Mouse (Mus musculus): Measurements from ENCODE around the gene Cryl1.

Gene Cryl1

DNA sequence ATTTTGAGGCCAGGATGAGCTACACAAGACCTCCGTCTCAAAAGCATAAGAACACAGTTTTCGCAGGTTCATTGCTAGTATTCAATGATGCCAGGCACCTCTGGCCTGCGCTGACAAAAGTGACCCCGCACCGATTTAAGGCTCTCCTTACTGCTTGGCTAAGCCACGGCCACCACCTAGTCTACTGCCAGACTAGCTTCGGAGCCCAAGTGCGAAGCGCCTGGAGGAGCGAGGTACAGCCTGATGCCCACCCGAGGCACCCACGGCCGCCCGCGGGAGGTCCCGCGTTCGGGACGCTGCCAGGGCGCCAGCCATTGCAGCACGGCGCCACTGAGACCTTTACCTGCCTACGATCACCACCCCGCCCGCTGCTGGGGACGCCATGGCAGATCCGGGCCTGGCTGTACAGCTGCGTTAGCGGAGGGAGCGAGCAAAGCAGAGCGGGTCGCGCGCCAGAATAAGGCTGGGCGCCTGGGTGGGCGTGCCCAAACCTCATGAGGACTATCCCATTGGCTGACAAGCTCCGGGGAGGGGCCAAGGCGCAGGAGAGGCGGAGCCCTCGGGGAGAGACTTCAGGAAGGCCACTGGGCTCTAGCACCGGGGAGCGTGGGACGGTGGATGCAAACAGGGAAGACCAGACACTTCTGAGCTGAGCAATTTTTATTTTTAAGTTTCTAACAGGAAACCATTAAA lies at the start of gene Cryl1:
Gene Cryl1 (minus strand): TSS at position 465 of the 693 bp plus-strand sequence.
- peak; percentile 88 to 92 for DNase-seq (ENCODE audit: low spot score in 2 of 2)

GRCm38 (mm10) chr14:57430451-57430850 lies 32.1 kb upstream of the Cryl1 start:
- no peak for DNase-seq (ENCODE audit: low spot score in 2 of 2)

- DNase-seq (ENCODE audit: low spot score in 2 of 2): no peak
Observed at GRCm38 (mm10) chr14:57424212-57424561, 25.9 kb upstream of the Cryl1 start.

DNA sequence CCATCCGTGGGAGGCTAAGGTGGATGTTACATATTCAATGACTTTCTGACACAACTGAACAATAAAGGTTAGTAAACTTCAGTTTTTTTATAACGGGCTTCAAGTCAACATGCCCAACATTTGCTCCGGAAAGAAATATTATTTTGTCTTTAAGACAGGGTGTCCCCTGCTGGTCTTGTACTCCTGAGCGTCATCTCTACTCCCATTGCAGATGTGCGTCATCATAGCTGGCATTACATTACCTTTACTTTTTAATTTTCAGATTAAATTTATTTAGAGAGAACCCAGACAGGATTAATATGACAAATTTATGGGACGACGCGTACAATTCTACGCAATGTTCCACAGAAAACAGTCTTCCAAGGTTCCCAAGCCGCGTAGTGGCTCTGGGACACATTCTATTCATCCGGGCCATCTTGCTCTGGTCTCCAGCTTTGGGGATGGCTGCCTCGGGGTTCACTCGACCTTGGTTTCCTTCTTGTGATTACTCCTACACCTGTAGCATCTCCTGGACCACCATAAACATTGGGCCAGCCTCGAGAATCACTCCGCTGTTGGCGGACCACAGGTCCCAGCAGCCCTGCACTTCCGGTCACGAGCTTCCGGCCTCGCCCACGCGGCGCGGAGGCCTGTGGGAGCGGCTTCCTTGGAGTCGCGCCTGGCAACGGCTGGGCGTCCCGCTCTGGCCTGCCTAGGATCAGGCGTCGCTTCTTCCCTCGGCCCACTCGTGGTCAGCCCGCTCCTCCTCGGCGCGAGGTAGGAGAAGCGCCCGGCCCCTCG lies 25.3 kb upstream of the Cryl1 start, which contains the start of gene Ift88:
Gene Ift88 (plus strand): TSS at position 631 of the 780 bp plus-strand sequence.
- DNase-seq (ENCODE audit: low spot score in 2 of 2): peak; percentile 87 to 93

DNA sequence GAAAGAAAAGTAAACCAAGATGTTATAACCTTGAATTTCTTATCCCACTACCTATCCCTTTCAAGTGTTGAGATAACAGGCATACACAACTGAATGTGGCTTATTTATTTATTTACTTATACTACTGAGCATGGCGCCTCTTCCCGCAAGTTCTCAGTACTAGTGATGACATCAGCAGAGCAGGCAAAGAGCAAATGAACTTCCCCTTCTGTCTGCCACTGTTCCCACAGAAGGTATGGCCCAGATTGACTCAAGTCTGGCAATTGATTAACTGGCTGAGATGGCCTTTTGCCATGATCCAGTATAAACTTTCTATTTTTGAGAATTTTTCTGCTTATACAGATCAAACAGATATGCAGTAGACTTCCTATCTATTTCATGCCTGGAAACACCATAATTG lies 18.9 kb upstream of the Cryl1 start:
- DNase-seq (ENCODE audit: low spot score in 2 of 2): no peak

DNA sequence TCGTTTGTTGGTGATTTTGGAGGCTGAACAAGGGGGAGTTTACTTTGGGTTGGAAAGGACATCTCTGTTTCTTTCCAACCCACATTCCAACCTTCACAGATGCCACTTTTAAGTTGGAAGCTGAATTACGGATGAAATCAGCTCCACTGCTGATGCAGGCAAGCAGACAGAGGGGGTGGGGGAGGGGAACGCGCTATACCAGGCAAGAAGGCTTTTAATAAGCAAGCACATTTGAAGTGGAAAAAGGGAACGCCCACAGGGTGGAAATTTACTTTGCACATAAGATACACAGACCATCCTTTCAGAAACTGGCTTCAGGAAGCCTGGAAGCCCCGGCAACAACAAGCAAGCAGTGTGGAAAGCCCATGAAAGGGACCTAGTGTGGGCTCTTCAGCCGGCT lies 13.8 kb upstream of the Cryl1 start:
- no peak for DNase-seq (ENCODE audit: low spot score in 2 of 2)

GRCm38 (mm10) chr14:57409106-57409505 lies 10.8 kb upstream of the Cryl1 start:
- DNase-seq (ENCODE audit: low spot score in 2 of 2): no peak

GRCm38 (mm10) chr14:57408100-57408499 lies 9.8 kb upstream of the Cryl1 start:
- no peak for DNase-seq (ENCODE audit: low spot score in 2 of 2)

DNA sequence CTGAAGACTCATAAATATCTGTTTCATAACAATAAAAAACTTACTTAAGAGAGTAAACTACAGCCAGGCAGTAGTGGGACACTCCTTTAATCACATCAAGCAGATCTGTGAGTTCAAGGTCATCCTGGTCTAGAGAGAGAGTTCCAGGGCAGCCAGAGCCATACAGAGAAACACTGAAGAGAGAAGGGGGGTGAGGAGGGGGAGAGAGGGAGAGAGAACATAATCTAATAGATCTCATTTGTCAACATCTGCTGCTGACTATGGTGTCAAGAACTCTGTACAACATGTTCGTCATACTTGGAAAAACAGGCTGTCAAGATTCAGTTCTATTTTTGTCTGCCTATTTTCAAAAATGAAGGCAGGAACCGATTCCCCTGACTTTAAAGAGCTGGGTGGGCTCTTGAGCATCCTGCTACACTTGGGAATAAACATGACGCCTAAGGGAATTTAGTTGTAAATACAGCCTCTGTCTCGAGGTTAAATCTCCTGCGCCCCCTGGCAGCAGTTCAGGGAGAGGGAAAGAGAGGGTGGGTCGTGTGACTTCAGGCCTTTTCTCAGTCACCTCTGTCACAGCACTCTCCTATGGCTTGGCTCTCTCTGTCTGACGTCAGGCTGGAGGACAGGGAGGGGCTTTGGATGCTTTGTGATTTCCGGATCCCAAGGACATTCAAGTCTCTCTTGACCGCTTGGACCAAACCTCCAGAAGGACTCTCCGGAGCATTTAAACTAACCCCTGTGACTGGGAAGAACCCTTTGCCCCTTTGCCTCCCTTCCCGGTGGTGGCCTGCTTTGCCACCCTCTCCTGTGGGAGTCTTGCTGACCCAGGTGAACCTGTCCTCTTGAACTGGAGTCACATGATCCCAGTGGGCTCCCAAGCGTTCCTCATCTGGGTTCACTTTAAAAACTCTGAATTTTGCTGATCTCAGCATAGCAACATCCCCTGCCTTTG lies 9.0 kb upstream of the Cryl1 start:
- DNase-seq (ENCODE audit: low spot score in 2 of 2): no peak

GRCm38 (mm10) chr14:57402815-57403214 lies 4.5 kb upstream of the Cryl1 start:
- no peak for DNase-seq (ENCODE audit: low spot score in 2 of 2)

DNA sequence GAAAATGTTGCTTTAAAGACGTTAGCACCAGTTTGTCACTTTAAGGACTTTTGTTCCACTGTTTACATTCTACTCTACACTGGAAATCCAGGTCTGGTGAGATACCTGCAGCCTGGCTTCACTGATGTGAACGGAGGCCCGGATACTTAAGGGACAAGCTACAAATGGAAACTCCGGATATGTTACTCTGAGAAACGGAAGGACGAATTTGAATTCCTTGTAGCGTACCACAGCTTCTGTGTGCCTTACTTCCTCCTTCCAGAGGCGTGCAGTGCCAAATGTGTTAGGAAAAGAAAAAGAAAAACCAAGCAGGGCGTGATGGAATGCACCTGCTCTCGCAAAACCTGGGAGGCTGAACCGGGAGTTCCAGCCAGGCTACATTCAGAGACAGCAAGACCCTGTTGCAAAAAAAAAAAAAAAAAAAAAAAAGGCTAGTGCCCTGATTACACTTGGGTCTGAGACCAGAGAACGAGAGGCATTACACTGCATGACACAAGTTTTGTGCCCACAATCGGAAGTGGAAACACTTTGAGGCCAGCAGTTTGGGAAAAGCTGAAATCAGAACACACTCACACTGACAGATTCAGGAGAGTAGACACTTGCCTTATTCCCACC lies 591 bp upstream of the Cryl1 start:
- DNase-seq (ENCODE audit: low spot score in 2 of 2): no peak

DNA sequence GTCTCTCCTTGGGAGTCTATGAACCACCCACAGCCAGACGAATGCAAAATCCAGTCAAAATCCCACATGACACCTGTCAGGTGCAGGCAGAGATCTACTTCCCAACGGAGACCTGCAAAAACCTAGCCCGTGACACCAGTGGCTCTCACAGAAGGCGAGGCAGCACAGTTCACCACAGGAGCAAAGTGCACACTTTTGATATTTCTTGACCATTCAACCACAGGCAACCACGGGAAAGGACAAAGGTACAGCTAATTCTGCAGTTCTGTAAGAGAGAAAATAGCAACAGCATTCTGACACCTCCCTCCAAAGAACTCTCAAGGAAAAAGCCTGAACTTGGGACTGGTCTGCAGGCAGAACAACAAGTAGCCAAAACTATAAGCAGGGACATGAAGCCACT lies 1.1 kb downstream of the Cryl1 start:
- DNase-seq (ENCODE audit: low spot score in 2 of 2): no peak

DNA sequence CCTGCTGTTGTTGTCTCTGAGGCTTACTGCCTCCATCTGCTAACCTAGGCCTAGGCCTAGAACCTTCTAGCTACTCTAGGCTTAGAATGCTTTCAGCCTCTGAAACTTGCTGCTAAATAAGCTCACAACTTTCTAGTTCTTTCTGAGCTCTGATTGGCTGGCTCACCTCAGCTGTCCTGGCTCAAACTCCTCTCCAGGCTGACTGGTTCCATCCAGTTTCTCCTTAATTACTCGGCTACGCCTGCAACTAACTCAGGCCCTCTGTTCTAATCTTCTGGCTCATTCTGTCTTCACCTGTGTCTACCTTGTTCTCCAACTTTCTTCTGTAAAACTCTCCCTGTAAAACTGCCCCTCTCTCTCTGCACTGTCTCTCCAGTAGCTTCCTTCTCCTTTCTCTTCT lies 2.9 kb downstream of the Cryl1 start:
- DNase-seq (ENCODE audit: low spot score in 2 of 2): no peak

- DNase-seq (ENCODE audit: low spot score in 2 of 2): no peak
Observed at GRCm38 (mm10) chr14:57392278-57392677, 6.1 kb downstream of the Cryl1 start.

DNA sequence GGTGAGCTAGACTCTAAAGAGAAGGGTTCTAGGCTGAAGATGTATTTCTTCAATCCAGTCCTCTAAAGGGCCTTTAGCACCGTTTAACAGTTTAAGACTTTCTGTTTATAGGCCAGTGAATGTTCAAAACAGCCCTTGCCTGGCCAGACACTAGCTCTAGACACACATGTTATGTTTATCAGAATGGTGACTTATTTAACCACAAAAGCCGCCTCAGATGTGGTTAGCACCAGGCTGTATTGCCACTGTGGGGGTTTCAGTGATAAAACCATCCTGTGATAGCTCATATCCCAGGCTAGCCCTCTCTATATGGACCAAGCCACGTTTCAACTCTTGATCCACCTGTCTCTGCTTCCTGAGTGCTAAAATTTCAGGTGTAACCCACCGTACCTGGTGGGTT lies 6.7 kb downstream of the Cryl1 start:
- DNase-seq (ENCODE audit: low spot score in 2 of 2): no peak

DNA sequence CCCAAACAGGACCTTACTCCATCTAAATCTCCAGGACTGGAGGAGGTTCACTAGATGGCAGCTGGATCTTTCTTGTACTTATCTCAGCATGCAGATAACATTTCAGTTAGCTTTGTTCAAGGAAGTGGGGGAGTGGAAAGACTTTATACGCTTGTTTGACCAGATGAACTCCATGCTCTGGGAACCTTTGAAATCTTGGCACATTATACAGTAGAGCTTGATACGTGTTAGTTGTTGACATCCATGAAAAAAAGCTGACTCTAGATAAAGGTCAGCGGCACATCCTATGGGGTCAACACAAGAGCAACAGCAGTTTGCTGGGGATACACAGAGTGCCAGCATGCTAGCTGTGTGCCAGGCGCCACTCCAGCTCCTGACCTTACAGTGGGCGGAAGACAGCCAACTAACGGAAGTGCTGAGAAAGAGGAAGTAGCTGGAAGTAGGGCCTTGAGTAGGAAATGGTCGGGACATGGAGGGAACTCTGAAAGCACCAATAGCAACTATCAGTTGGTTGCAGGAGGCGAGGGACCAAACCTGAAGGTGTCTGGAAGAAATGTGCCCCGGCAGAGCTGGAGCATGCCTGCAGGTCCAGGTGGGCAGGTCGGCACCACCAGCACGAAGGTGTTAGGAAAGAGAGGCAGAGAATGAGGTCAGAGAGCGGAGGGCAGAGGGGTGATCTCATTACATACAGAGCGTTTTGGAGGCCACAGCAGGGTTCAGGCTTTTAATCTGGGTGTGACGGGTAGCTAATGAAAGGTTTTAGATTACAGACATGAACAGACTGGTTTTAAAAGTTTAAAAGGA lies 11.4 kb downstream of the Cryl1 start:
- no peak for DNase-seq (ENCODE audit: low spot score in 2 of 2)

- no peak for DNase-seq (ENCODE audit: low spot score in 2 of 2)
Observed at GRCm38 (mm10) chr14:57385667-57386066, 12.7 kb downstream of the Cryl1 start.

DNA sequence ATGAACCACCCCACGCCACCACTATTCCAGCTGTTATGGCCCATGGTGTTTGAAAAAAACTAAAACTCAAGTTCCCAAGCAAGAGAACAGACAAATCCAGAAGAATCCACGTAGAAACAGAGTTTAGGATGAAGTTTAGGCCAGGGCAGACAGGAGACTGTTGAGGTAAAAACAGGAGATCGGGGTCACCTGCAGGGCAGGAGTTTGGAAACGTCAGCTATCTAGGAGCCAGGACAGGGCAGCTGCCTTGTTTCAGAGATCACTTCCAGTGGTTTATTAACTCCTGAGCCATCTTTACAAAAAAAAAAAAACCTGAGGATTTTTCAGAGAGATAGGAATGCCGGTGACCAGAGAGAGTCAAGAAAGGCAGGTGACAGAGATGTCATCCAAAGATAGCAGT lies 20.8 kb downstream of the Cryl1 start:
- DNase-seq (ENCODE audit: low spot score in 2 of 2): no peak

DNA sequence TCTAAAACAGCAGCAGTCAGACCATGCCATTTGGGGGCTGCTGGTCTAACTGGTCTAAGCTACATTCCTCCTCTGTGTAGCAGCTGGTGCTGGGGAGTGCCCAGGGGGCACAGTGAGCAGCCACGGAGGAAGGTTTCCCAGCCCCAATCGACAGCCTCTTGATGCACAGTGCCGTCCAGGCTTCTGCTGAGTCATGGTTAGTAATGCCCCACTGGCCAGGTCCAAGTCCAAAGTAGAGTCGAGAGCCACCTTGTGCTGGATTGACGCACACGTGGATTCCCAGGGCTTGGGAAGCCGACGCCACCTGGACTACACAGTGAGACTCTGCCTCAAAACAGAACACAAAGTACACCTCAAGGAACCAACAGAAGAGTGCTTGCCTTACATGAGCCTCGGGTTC lies 21.4 kb downstream of the Cryl1 start:
- no peak for DNase-seq (ENCODE audit: low spot score in 2 of 2)

DNA sequence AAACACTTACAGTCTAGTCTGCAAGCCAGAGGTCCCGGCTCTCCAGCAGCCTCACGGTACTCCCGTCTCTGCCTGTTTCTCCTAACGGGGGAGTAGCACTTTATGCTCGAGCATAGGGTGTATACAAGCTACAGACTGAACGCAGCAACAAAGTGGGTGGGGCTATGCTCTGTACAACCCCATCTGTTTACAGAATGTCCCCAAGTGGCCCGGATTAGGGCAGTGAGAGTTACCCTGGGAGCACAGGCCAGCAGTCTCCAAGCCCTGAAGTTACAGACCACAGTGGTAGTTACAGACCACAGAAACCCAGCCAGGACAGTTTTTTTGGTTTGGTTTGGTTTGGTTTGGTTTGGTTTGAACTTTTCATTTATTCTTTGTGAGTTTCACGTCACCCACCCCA lies 22.3 kb downstream of the Cryl1 start:
- DNase-seq (ENCODE audit: low spot score in 2 of 2): no peak

- DNase-seq (ENCODE audit: low spot score in 2 of 2): no peak
Observed at GRCm38 (mm10) chr14:57375205-57375604, 23.1 kb downstream of the Cryl1 start.

Measured in frontal cortex, postnatal 14 days (tissue).